Mouse (Mus musculus) erythroblast, embryonic 14.5 days (primary cell): Measurements from ENCODE around the gene Map2k4. TPM values are rescaled to one million over a fixed set of nuclear protein-coding genes. Genes with fewer than 3 reads are reported as not detected.
A peak's percentile ranks its signal among the peaks of the same experiment; 100 is the strongest.

Experiments
- H3K27me3 ChIP-seq: 2 replicates; pipeline ENCODE4 v1.6.1; 2012; ENCODE audit warnings: inconsistent platforms; ENCODE audit not compliant: control insufficient read depth
- H3K36me3 ChIP-seq: 2 replicates; pipeline ENCODE4 v1.6.1; 2012; ENCODE audit warnings: mild to moderate bottlenecking, inconsistent platforms; ENCODE audit not compliant: control insufficient read depth
- H3K4me1 ChIP-seq: 2 replicates; pipeline ENCODE4 v1.6.1; 2012; ENCODE audit warnings: inconsistent platforms; ENCODE audit not compliant: control insufficient read depth
- H3K4me3 ChIP-seq: replicated peaks from 2 replicates; pipeline ENCODE3; 2012; ENCODE audit warnings: moderate library complexity, mild to moderate bottlenecking, inconsistent platforms
- H3K9me3 ChIP-seq: 2 replicates; pipeline ENCODE4 v1.6.1; 2012; ENCODE audit warnings: low read length, inconsistent platforms, mixed read lengths; ENCODE audit not compliant: control insufficient read depth
- GATA1 ChIP-seq: IDR thresholded peaks from 2 replicates; pipeline ENCODE4 v1.6.1; 2012; ENCODE audit warnings: low read length, inconsistent platforms, mixed read lengths
- TAL1 ChIP-seq: IDR thresholded peaks from 3 replicates; pipeline ENCODE4 v1.6.1; 2012; ENCODE audit warnings: low read length, inconsistent platforms, mixed read lengths
- polyA plus RNA-seq: library from polyadenylated mRNA; stranded (reverse); fragments of >175 nt; gene quantifications from 2 replicates; pipeline ENCODE4 v1.2.3, GENCODE M21; 2012

The Map2k4 gene
- polyA plus RNA-seq, 1 experiment = 1.2 TPM

- Histone ChIP-seq H3K4me1 (peaks cover 33% of the 10 kb centered on the region), H3K27me3 (no peaks in the 10 kb centered on the region), H3K9me3 (no peaks in the 10 kb centered on the region), H3K4me3 (no peak overlapping the region), H3K36me3 (peaks cover 28% of the 10 kb centered on the region)
- TF ChIP-seq GATA1 (no peak), TAL1 (no peak)
These were observed 28.7 kb downstream of the Map2k4 start for GRCm38 (mm10) chr11:65759350-65759749.

DNA sequence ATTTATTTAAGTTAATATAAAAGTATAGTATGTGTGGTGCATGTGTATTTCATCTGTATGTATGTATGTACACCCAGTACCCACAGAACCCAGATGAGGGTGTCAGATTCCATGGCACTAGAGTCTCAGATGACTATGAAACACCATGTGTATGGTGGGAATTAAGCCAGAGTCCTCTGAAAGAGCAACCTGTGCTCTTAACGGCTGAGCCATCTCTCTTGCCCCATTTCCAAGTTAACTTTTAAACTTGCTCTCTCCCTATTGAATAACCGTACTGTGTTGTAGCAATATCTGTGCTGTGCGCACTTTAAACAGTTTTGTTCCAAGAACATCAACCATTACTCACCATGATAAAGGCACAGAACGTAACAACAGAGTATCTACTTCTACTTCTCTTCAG is 33.9 kb downstream of the Map2k4 start:
- H3K9me3 ChIP-seq = no peaks in the 10 kb centered on the region
- H3K36me3 ChIP-seq = peaks cover 40% of the 10 kb centered on the region
- TF ChIP-seq GATA1 = no peak
- H3K4me1 ChIP-seq = peaks cover 21% of the 10 kb centered on the region
- H3K27me3 ChIP-seq = no peaks in the 10 kb centered on the region
- H3K4me3 ChIP-seq = no peak overlapping the region

DNA sequence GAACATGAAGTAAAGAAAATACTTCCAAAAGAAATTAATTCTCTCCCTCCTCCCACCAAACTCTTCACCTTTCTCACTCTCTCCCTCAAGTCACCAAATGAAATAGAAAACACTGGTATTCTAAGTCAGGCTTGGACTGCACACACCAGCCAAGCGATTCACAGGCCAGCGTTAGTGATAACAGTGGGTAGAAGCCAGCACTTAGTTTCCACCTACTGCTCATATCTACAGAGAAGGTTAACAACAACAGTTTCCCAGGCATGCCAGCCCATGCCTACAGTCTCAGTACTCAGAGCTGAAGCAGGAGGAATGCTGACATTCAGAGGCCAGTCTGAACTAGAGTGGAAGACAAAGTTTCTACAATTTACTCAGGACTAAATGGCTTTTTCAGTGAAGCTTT is 34.5 kb downstream of the Map2k4 start:
- Histone ChIP-seq H3K27me3 (no peaks in the 10 kb centered on the region), H3K4me3 (no peak overlapping the region), H3K36me3 (peaks cover 41% of the 10 kb centered on the region), H3K9me3 (no peaks in the 10 kb centered on the region), H3K4me1 (peaks cover 18% of the 10 kb centered on the region)
- TF ChIP-seq GATA1 = no peak
- TF ChIP-seq TAL1 = no peak

DNA sequence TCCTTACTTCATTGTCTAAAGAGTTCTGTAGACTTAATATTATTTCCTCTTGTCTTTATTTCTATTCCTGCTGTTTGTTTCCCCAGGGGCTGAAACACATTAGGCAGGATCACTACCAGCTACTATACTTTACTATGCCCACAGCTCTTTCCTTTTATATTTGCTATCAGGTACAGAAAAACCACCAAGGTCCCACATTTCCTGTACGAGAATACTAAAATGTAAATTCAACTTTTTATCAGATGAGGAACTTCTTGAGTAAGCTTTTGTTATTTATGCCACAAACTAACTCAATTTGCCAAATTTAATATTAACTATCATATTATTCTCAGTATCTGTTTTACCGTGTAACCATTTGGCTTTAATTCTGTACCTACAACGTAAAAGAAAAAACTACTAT is 37.6 kb downstream of the Map2k4 start:
- no peaks in the 10 kb centered on the region for H3K9me3 ChIP-seq
- H3K27me3 ChIP-seq = no peaks in the 10 kb centered on the region
- no peak for TF ChIP-seq TAL1
- TF ChIP-seq GATA1 = no peak
- peaks cover 23% of the 10 kb centered on the region for H3K4me1 ChIP-seq
- H3K4me3 ChIP-seq = no peak overlapping the region
- peaks cover 51% of the 10 kb centered on the region for H3K36me3 ChIP-seq

GRCm38 (mm10) chr11:65747433-65747832 is 40.7 kb downstream of the Map2k4 start:
- H3K36me3 ChIP-seq = peaks cover 46% of the 10 kb centered on the region
- no peaks in the 10 kb centered on the region for H3K9me3 ChIP-seq
- peaks cover 11% of the 10 kb centered on the region for H3K4me1 ChIP-seq
- no peak for TF ChIP-seq GATA1
- TF ChIP-seq TAL1 = no peak
- no peaks in the 10 kb centered on the region for H3K27me3 ChIP-seq
- H3K4me3 ChIP-seq = no peak overlapping the region

DNA sequence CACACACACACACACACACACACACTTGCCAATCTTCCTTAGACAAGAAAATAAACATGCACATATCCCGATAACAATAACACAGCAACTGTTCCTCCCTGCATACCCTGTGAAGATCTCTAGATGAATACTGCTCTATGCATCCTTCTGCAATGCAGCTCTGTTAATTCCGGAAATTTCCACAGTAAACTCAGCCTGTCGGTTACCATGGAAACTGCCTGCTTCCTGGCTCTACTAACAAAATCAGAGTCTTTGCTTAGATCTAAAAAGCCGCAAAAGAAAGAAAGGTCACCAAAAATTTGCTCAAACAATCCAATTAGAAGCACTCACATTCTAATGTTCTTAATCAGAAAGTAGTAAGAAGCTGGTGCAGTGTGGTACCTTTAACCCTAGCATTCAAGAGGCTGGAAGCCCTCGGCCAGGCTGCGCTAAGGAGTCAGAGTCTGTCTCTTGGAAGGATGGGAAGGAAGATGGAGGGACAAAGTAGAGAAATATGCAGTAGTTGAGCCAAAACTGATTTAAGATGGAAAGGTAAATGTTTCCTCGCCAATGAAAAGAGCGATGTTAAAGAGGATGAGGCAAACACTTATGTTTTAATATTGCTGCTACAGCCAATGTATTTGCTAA is 42.3 kb downstream of the Map2k4 start:
- H3K27me3 ChIP-seq = no peaks in the 10 kb centered on the region
- no peaks in the 10 kb centered on the region for H3K9me3 ChIP-seq
- H3K4me1 ChIP-seq = peaks cover 12% of the 10 kb centered on the region
- H3K4me3 ChIP-seq = no peak overlapping the region
- peaks cover 47% of the 10 kb centered on the region for H3K36me3 ChIP-seq
- no peak for TF ChIP-seq GATA1
- no peak for TF ChIP-seq TAL1

DNA sequence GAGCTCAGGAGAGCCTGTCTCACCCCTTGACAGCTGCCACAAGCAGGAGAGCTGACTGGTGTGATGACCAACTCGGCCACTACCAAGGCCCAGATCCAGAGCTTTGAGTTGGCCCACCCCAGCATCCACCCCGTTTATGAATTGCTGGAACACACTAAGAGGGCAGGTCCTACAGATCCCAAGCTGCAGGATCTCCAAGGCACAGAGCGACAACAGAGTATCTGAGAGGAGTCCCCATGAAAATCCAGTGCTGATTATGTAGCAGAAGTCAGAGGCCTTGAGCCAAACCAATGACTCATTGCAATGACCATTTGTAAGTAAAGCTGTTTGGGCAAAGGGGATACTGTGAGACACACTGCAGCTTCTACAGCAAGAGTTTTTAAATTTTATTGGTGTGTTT is 44.2 kb downstream of the Map2k4 start:
- no peaks in the 10 kb centered on the region for H3K27me3 ChIP-seq
- no peak for TF ChIP-seq GATA1
- no peak for TF ChIP-seq TAL1
- no peak overlapping the region for H3K4me3 ChIP-seq
- H3K36me3 ChIP-seq = peaks cover 46% of the 10 kb centered on the region
- H3K4me1 ChIP-seq = peaks cover 29% of the 10 kb centered on the region
- no peaks in the 10 kb centered on the region for H3K9me3 ChIP-seq

- Histone ChIP-seq H3K4me1 (peaks cover 39% of the 10 kb centered on the region), H3K4me3 (no peak overlapping the region), H3K9me3 (no peaks in the 10 kb centered on the region), H3K36me3 (peaks cover 39% of the 10 kb centered on the region), H3K27me3 (no peaks in the 10 kb centered on the region)
- TF ChIP-seq GATA1 = no peak
- TF ChIP-seq TAL1 = no peak
These were observed 47.3 kb downstream of the Map2k4 start for GRCm38 (mm10) chr11:65740811-65741210.

GRCm38 (mm10) chr11:65740390-65740789 is 47.7 kb downstream of the Map2k4 start:
- peaks cover 42% of the 10 kb centered on the region for H3K4me1 ChIP-seq
- H3K4me3 ChIP-seq = peak overlapping the region; percentile 10
- H3K9me3 ChIP-seq = no peaks in the 10 kb centered on the region
- H3K36me3 ChIP-seq = peaks cover 40% of the 10 kb centered on the region
- TF ChIP-seq TAL1 = no peak
- no peak for TF ChIP-seq GATA1
- no peaks in the 10 kb centered on the region for H3K27me3 ChIP-seq

GRCm38 (mm10) chr11:65739880-65740279 is 48.2 kb downstream of the Map2k4 start:
- TF ChIP-seq GATA1 = no peak
- no peak for TF ChIP-seq TAL1

More at GRCm38 (mm10) chr11:65739880-65740279, 48.2 kb downstream of the Map2k4 start:
- H3K36me3 ChIP-seq = peaks cover 42% of the 10 kb centered on the region
- H3K9me3 ChIP-seq = no peaks in the 10 kb centered on the region
- no peaks in the 10 kb centered on the region for H3K27me3 ChIP-seq
- peak overlapping the region; percentile 10 for H3K4me3 ChIP-seq
- peaks cover 42% of the 10 kb centered on the region for H3K4me1 ChIP-seq
